Mouse (Mus musculus) embryonic facial prominence, embryonic 11.5 days (tissue): ENCODE data around the gene Rpa1. TPM values are rescaled to one million over a fixed set of nuclear protein-coding genes. Genes with fewer than 3 reads are reported as not detected.

ENCODE experiments used
- ATAC-seq: fragments of 200-750 bp; cut with Nextera tagmentation; replicated peaks from 2 replicates; pipeline ENCODE4 v1.8.0; 2017; ENCODE audit warnings: low read depth; ENCODE audit not compliant: insufficient number of reproducible peaks, low FRiP score, low TSS enrichment
- DNase-seq: peaks from one replicate; pipeline ENCODE4 v3.0.0-alpha.2; 2015; ENCODE audit warnings: low spot score
- H3K27ac ChIP-seq: fragments of 300-500 bp; sonication (generic); replicated peaks from 2 replicates; pipeline ENCODE4 v1.5.1; 2014; ENCODE audit warnings: mild to moderate bottlenecking, low read depth, low read length, control low read depth
- H3K27me3 ChIP-seq: fragments of 300-500 bp; sonication (generic); 2 replicates; pipeline ENCODE4 v1.6.1; 2014; ENCODE audit warnings: mild to moderate bottlenecking, low read length, moderate library complexity, mixed read lengths; ENCODE audit not compliant: control insufficient read depth, insufficient read depth
- H3K36me3 ChIP-seq: fragments of 300-500 bp; sonication (generic); replicated peaks from 2 replicates; pipeline ENCODE4 v1.6.1; 2014; ENCODE audit warnings: low read depth, mild to moderate bottlenecking, low read length, moderate library complexity, mixed read lengths; ENCODE audit not compliant: control insufficient read depth, insufficient read depth
- H3K4me1 ChIP-seq: fragments of 300-500 bp; sonication (generic); 2 replicates; pipeline ENCODE4 v1.6.1; 2014; ENCODE audit warnings: low read length, mixed read lengths; ENCODE audit not compliant: control insufficient read depth, insufficient read depth
- H3K4me2 ChIP-seq: fragments of 300-500 bp; sonication (generic); 2 replicates; pipeline ENCODE4 v1.6.1; 2014; ENCODE audit warnings: low read depth, mild to moderate bottlenecking, control low read depth, low read length, moderate library complexity
- H3K4me3 ChIP-seq: fragments of 300-500 bp; sonication (generic); 2 replicates; pipeline ENCODE4 v1.5.1; 2014; ENCODE audit warnings: low read depth, low read length, control low read depth
- H3K9ac ChIP-seq: fragments of 300-500 bp; sonication (generic); replicated peaks from 2 replicates; pipeline ENCODE4 v1.6.1; 2014; ENCODE audit warnings: mild to moderate bottlenecking, control low read depth, low read length
- H3K9me3 ChIP-seq: fragments of 300-500 bp; sonication (generic); replicated peaks from 2 replicates; pipeline ENCODE4 v1.6.1; 2016; ENCODE audit warnings: mild to moderate bottlenecking, low read length, inconsistent platforms, mixed read lengths; ENCODE audit not compliant: control insufficient read depth
- WGBS: fragments of 180-500 bp; shearing (Covaris S2); extraction: QIAGEN DNeasy Blood & Tissue Kit; methylation state at CpG from one replicate; pipeline ENCODE4 v1.1.7; 2014; 5-methylcytosine and 5-hydroxymethylcytosine counted together
- polyA plus RNA-seq: library from polyadenylated mRNA; unstranded; fragments of >200 nt; fragmentation: Nextera tagmentation; extraction: Ambion mirVana; gene quantifications from 2 replicates; pipeline ENCODE4 v1.2.1, GENCODE M21; 2014

The Rpa1 gene
- polyA plus RNA-seq, 1 experiment from 2014 or later: 150 TPM

GRCm38 (mm10) chr11:75273466-75273865 lies 74.7 kb downstream of the Rpa1 start:
- Histone ChIP-seq H3K27ac (no peak overlapping the region), H3K9me3 (no peaks in the 10 kb centered on the region), H3K4me1 (peaks cover 6% of the 10 kb centered on the region), H3K36me3 (no peaks in the 10 kb centered on the region), H3K4me2 (no peak overlapping the region), H3K27me3 (no peaks in the 10 kb centered on the region), H3K9ac (no peak overlapping the region), H3K4me3 (no peak overlapping the region)
- DNase-seq (no peak), ATAC-seq (no peak)
- 29% methylated on average over 8 of the region's 8 CpGs for WGBS

- Histone ChIP-seq H3K9me3 (no peaks in the 10 kb centered on the region), H3K27me3 (no peaks in the 10 kb centered on the region), H3K9ac (no peak overlapping the region), H3K4me1 (peaks cover 6% of the 10 kb centered on the region), H3K4me2 (no peak overlapping the region), H3K4me3 (no peak overlapping the region), H3K27ac (no peak overlapping the region), H3K36me3 (no peaks in the 10 kb centered on the region)
- WGBS: 75% methylated on average over 7 of the region's 7 CpGs
- DNase-seq: no peak
- ATAC-seq: no peak
Observed at GRCm38 (mm10) chr11:75270985-75271434, 77.1 kb downstream of the Rpa1 start.

GRCm38 (mm10) chr11:75270276-75270984 lies 77.7 kb downstream of the Rpa1 start:
- H3K27me3 ChIP-seq: no peaks in the 10 kb centered on the region
- H3K27ac ChIP-seq: no peak overlapping the region
- no peaks in the 10 kb centered on the region for H3K36me3 ChIP-seq
- no peak overlapping the region for H3K9ac ChIP-seq
- no peak overlapping the region for H3K4me2 ChIP-seq
- WGBS: 67% methylated on average over 8 of the region's 8 CpGs
- H3K9me3 ChIP-seq: no peaks in the 10 kb centered on the region
- no peak overlapping the region for H3K4me3 ChIP-seq
- ATAC-seq (no peak), DNase-seq (no peak)
- peaks cover 6% of the 10 kb centered on the region for H3K4me1 ChIP-seq

GRCm38 (mm10) chr11:75269213-75269612 lies 78.9 kb downstream of the Rpa1 start:
- DNase-seq (no peak), ATAC-seq (no peak)
- Histone ChIP-seq H3K27me3 (no peaks in the 10 kb centered on the region), H3K9ac (no peak overlapping the region), H3K27ac (no peak overlapping the region), H3K9me3 (no peaks in the 10 kb centered on the region), H3K4me3 (no peak overlapping the region), H3K36me3 (no peaks in the 10 kb centered on the region), H3K4me2 (no peak overlapping the region), H3K4me1 (no peaks in the 10 kb centered on the region; the same call in none of the 2 replicates)
- WGBS: 82% methylated on average over 4 of the region's 4 CpGs

- Histone ChIP-seq H3K27me3 (no peaks in the 10 kb centered on the region), H3K9me3 (no peaks in the 10 kb centered on the region), H3K27ac (no peak overlapping the region), H3K4me3 (no peak overlapping the region), H3K4me1 (no peaks in the 10 kb centered on the region; the same call in none of the 2 replicates), H3K9ac (no peak overlapping the region), H3K36me3 (no peaks in the 10 kb centered on the region), H3K4me2 (no peak overlapping the region)
- WGBS: 54% methylated on average over 5 of the region's 5 CpGs
- ATAC-seq (no peak), DNase-seq (no peak)
Observed at GRCm38 (mm10) chr11:75268492-75268891, 79.6 kb downstream of the Rpa1 start.

GRCm38 (mm10) chr11:75267826-75268281 lies 80.3 kb downstream of the Rpa1 start:
- 33% methylated on average over 9 of the region's 9 CpGs for WGBS
- H3K9me3 ChIP-seq: no peaks in the 10 kb centered on the region
- DNase-seq (no peak), ATAC-seq (no peak)
- H3K36me3 ChIP-seq: no peaks in the 10 kb centered on the region
- H3K27ac ChIP-seq: no peak overlapping the region
- H3K4me2 ChIP-seq: no peak overlapping the region
- peak overlapping the region; percentile 18; the same call in 1 of the 2 replicates for H3K9ac ChIP-seq
- H3K4me3 ChIP-seq: no peak overlapping the region
- no peaks in the 10 kb centered on the region for H3K27me3 ChIP-seq
- H3K4me1 ChIP-seq: no peaks in the 10 kb centered on the region; the same call in none of the 2 replicates

- H3K4me3 ChIP-seq: no peak overlapping the region
- no peaks in the 10 kb centered on the region for H3K36me3 ChIP-seq
- WGBS: 46% methylated on average over 15 of the region's 15 CpGs
- no peak for ATAC-seq
- H3K4me2 ChIP-seq: no peak overlapping the region
- DNase-seq: peak; percentile 33
- no peaks in the 10 kb centered on the region; the same call in none of the 2 replicates for H3K4me1 ChIP-seq
- H3K9ac ChIP-seq: no peak overlapping the region
- no peaks in the 10 kb centered on the region for H3K27me3 ChIP-seq
- no peak overlapping the region for H3K27ac ChIP-seq
- no peaks in the 10 kb centered on the region for H3K9me3 ChIP-seq
Observed at GRCm38 (mm10) chr11:75265545-75265944, 82.6 kb downstream of the Rpa1 start.

GRCm38 (mm10) chr11:75264550-75264949 lies 83.6 kb downstream of the Rpa1 start:
- Histone ChIP-seq H3K27ac (no peak overlapping the region), H3K4me2 (no peak overlapping the region), H3K4me3 (no peak overlapping the region), H3K9ac (no peak overlapping the region), H3K4me1 (no peaks in the 10 kb centered on the region; the same call in none of the 2 replicates), H3K36me3 (no peaks in the 10 kb centered on the region), H3K27me3 (no peaks in the 10 kb centered on the region), H3K9me3 (no peaks in the 10 kb centered on the region)
- WGBS: 90% methylated on average over 6 of the region's 6 CpGs
- no peak for ATAC-seq
- DNase-seq: no peak
